Mouse (Mus musculus): ENCODE data around the gene Supt4a.

Gene Supt4a

GRCm38 (mm10) chr11:87750521-87750920, 13.2 kb downstream of the Supt4a start:
- in situ Hi-C loops (cut with MboI, MseI), result loop anchor here (10.0 kb wide), 2 partner anchors 294 to 1176 kb away; partner anchors contain the start of gene Srsf1

- in situ Hi-C loops (cut with MboI, MseI), result loop anchor here (10.0 kb wide), 2 partner anchors 294 to 1176 kb away; partner anchors contain the start of gene Srsf1
Measured at GRCm38 (mm10) chr11:87751031-87751430, 13.7 kb downstream of the Supt4a start.

- in situ Hi-C loops (cut with MboI, MseI), result loop anchor here (10.0 kb wide), 2 partner anchors 293 to 1177 kb away; partner anchors contain the start of gene Srsf1
Measured at GRCm38 (mm10) chr11:87751491-87751966, 14.2 kb downstream of the Supt4a start.

GRCm38 (mm10) chr11:87752307-87752706, 15.0 kb downstream of the Supt4a start:
- in situ Hi-C loops (cut with MboI, MseI), result loop anchor here (10.0 kb wide), 2 partner anchors 292 to 1178 kb away; partner anchors contain the start of gene Srsf1

GRCm38 (mm10) chr11:87753255-87753654, 15.9 kb downstream of the Supt4a start:
- in situ Hi-C loops (cut with MboI, MseI), result loop anchor here (10.0 kb wide), 2 partner anchors 292 to 1178 kb away; partner anchors contain the start of gene Srsf1

- in situ Hi-C loops (cut with MboI, MseI), result loop anchor here (10.0 kb wide), 2 partner anchors 291 to 1179 kb away; partner anchors contain the start of gene Srsf1
Measured at GRCm38 (mm10) chr11:87753891-87754501, 16.6 kb downstream of the Supt4a start.

GRCm38 (mm10) chr11:87754603-87755002, 17.3 kb downstream of the Supt4a start:
- in situ Hi-C loops (cut with MboI, MseI), result loop anchor here (10.0 kb wide), 2 partner anchors 290 to 1180 kb away; partner anchors contain the start of gene Srsf1

- in situ Hi-C loops (cut with MboI, MseI), result loop anchor here (10.0 kb wide), 2 partner anchors 289 to 1181 kb away; partner anchors contain the start of gene Srsf1
Measured at GRCm38 (mm10) chr11:87755360-87756017, 18.1 kb downstream of the Supt4a start.

- in situ Hi-C loops (cut with MboI, MseI), result loop anchor here (10.0 kb wide), 2 partner anchors 288 to 1182 kb away; partner anchors contain the start of gene Srsf1
Measured at GRCm38 (mm10) chr11:87756251-87756820, 19.0 kb downstream of the Supt4a start.

- in situ Hi-C loops (cut with MboI, MseI), result loop anchor here (10.0 kb wide), 2 partner anchors 288 to 1182 kb away; partner anchors contain the start of gene Srsf1
Measured at GRCm38 (mm10) chr11:87757001-87757954, 19.9 kb downstream of the Supt4a start.

GRCm38 (mm10) chr11:87758161-87758911, 21.0 kb downstream of the Supt4a start:
- in situ Hi-C loops (cut with MboI, MseI), result loop anchor here (10.0 kb wide), 2 partner anchors 286 to 1184 kb away; partner anchors contain the start of gene Srsf1

- in situ Hi-C loops (cut with MboI, MseI), result loop anchor here (10.0 kb wide), 2 partner anchors 286 to 1184 kb away; partner anchors contain the start of gene Srsf1
Measured at GRCm38 (mm10) chr11:87758957-87759608, 21.7 kb downstream of the Supt4a start.

- in situ Hi-C loops (cut with MboI, MseI), result loop anchor here (5.0 to 10.0 kb wide), 3 partner anchors 32 to 1185 kb away; partner anchors contain the start of gene Srsf1
Measured at GRCm38 (mm10) chr11:87759609-87760005, 22.3 kb downstream of the Supt4a start.

- in situ Hi-C loops (cut with MboI, MseI), result loop anchor here (5.0 kb wide), 1 partner anchor 33 kb away; no protein-coding TSS in a partner anchor
Measured at GRCm38 (mm10) chr11:87760301-87761081, 23.1 kb downstream of the Supt4a start, which contains the start of gene Tspoap1. Gene Tspoap1 (plus strand): TSS chr11:87760541.

GRCm38 (mm10) chr11:87761181-87761721, 23.9 kb downstream of the Supt4a start:
- in situ Hi-C loops (cut with MboI, MseI), result loop anchor here (5.0 kb wide), 1 partner anchor 34 kb away; no protein-coding TSS in a partner anchor

GRCm38 (mm10) chr11:87761806-87762701, 24.7 kb downstream of the Supt4a start:
- in situ Hi-C loops (cut with MboI, MseI), result loop anchor here (5.0 kb wide), 1 partner anchor 35 kb away; no protein-coding TSS in a partner anchor
